ENCODE assay signal across 8 mouse cellular contexts in genomic region chr6:94773604-94774486, GRCm38 (mm10).
DNase-seq lines count a peak whose midpoint lies in the region; ATAC-seq and TF ChIP-seq lines count a peak whose summit lies in the region.

No protein-coding gene starts in this region.

- H3K36me3 ChIP-seq in heart, embryonic 15.5 days = no peaks in the 10 kb centered on the region
- no peaks in the 10 kb centered on the region for H3K36me3 ChIP-seq in embryonic facial prominence, embryonic 10.5 days (replicated peaks)
- H3K36me3 ChIP-seq in intestine, embryonic 14.5 days (ENCODE audit: control insufficient read depth, insufficient read depth, low read length) = no peaks in the 10 kb centered on the region
- H3K36me3 ChIP-seq in midbrain, postnatal 0 days (ENCODE audit: insufficient read depth, low read length) = no peaks in the 10 kb centered on the region

- DNase-seq in heart, postnatal 4 days = no peak
- DNase-seq in embryonic facial prominence, embryonic 10.5 days (ENCODE audit: low spot score) = peak; percentile 72
- peak; percentile 75 for DNase-seq in intestine, embryonic 14.5 days (ENCODE audit: low spot score)
- peak; percentile 47 for DNase-seq in midbrain, postnatal 0 days (ENCODE audit: low spot score)
- DNase-seq in layer of hippocampus, adult 18-20 months (ENCODE audit: low spot score in 2 of 2) = no peak
- no peak for DNase-seq in adrenal gland, adult 18-20 months (ENCODE audit: low spot score in 2 of 2)

- H3K4me1 ChIP-seq in heart, embryonic 15.5 days (replicated peaks) = peaks cover 29% of the 10 kb centered on the region
- peaks cover 37% of the 10 kb centered on the region for H3K4me1 ChIP-seq in embryonic facial prominence, embryonic 10.5 days
- peaks cover 22% of the 10 kb centered on the region for H3K4me1 ChIP-seq in intestine, embryonic 14.5 days (replicated peaks; ENCODE audit: control insufficient read depth, insufficient read depth, low read length)
- no peaks in the 10 kb centered on the region; the same call in 1 of the 2 replicates for H3K4me1 ChIP-seq in midbrain, postnatal 0 days (ENCODE audit: insufficient read depth, low read length)

- H3K4me2 ChIP-seq in heart, embryonic 15.5 days = peak overlapping the region; percentile 55
- H3K4me2 ChIP-seq in intestine, embryonic 14.5 days (ENCODE audit: low read length) = peak overlapping the region; percentile 49
- peak overlapping the region; percentile 49 for H3K4me2 ChIP-seq in midbrain, postnatal 0 days (ENCODE audit: low read depth, low read length, poor library complexity, severe bottlenecking)

- ATAC-seq in heart, embryonic 15.5 days (replicated peaks; ENCODE audit: insufficient number of reproducible peaks, insufficient read depth, low FRiP score, low read depth) = no peak
- ATAC-seq in intestine, embryonic 14.5 days (replicated peaks; ENCODE audit: low FRiP score, low TSS enrichment, low read depth) = 0 out of 2 replicates have a peak, but pooled peaks have one; percentile 43
- ATAC-seq in midbrain, postnatal 0 days (ENCODE audit: low FRiP score) = no peak; the same call in 1 of the 2 replicates
- no peak for ATAC-seq in erythroid progenitor cell, adult 5-6 weeks (replicated peaks; ENCODE audit: low FRiP score, poor library complexity, severe bottlenecking)

- peak overlapping the region; percentile 23; the same call in 1 of the 2 replicates for H3K9ac ChIP-seq in heart, embryonic 15.5 days
- 0 out of 2 replicates have a peak overlapping the region, but pooled peaks have one; percentile 8 for H3K9ac ChIP-seq in intestine, embryonic 14.5 days (ENCODE audit: low read length)
- peak overlapping the region; percentile 42 for H3K9ac ChIP-seq in midbrain, postnatal 0 days (replicated peaks; ENCODE audit: low read length, poor library complexity, severe bottlenecking)

- no peak for TF ChIP-seq CTCF in midbrain, postnatal 0 days (IDR thresholded peaks at IDR 0.05)

- H3K4me3 ChIP-seq in heart, embryonic 15.5 days = peak overlapping the region; percentile 22
- peak overlapping the region; percentile 46 for H3K4me3 ChIP-seq in embryonic facial prominence, embryonic 10.5 days
- peak overlapping the region; percentile 8; the same call in 1 of the 2 replicates for H3K4me3 ChIP-seq in intestine, embryonic 14.5 days (ENCODE audit: low read depth, low read length)
- peak overlapping the region; percentile 5; the same call in 1 of the 2 replicates for H3K4me3 ChIP-seq in midbrain, postnatal 0 days (ENCODE audit: low read depth, low read length)

- 7% methylated on average over 27 of the region's 27 CpGs for WGBS in heart, embryonic 15.5 days
- WGBS in embryonic facial prominence, embryonic 10.5 days = 5% methylated on average over 27 of the region's 27 CpGs
- 3% methylated on average over 27 of the region's 27 CpGs for WGBS in intestine, embryonic 14.5 days
- WGBS in midbrain, postnatal 0 days = 2% methylated on average over 27 of the region's 27 CpGs

- peak overlapping the region; percentile 47 for H3K27ac ChIP-seq in heart, embryonic 15.5 days
- H3K27ac ChIP-seq in embryonic facial prominence, embryonic 10.5 days (replicated peaks) = peak overlapping the region; percentile 88
- H3K27ac ChIP-seq in intestine, embryonic 14.5 days (ENCODE audit: low read depth) = peak overlapping the region; percentile 86
- peak overlapping the region; percentile 69 for H3K27ac ChIP-seq in midbrain, postnatal 0 days (ENCODE audit: low read depth, low read length)

- H3K27me3 ChIP-seq in heart, embryonic 15.5 days = peaks cover 4% of the 10 kb centered on the region; the same call in 1 of the 2 replicates
- H3K27me3 ChIP-seq in embryonic facial prominence, embryonic 10.5 days (replicated peaks; ENCODE audit: low read depth, poor library complexity, severe bottlenecking) = peaks cover 29% of the 10 kb centered on the region
- no peaks in the 10 kb centered on the region for H3K27me3 ChIP-seq in intestine, embryonic 14.5 days (replicated peaks; ENCODE audit: control insufficient read depth, insufficient read depth, low read length)
- H3K27me3 ChIP-seq in midbrain, postnatal 0 days (ENCODE audit: insufficient read depth, low read length) = no peaks in the 10 kb centered on the region

- H3K9me3 ChIP-seq in heart, embryonic 15.5 days (replicated peaks) = no peaks in the 10 kb centered on the region
- H3K9me3 ChIP-seq in embryonic facial prominence, embryonic 10.5 days = no peaks in the 10 kb centered on the region
- no peaks in the 10 kb centered on the region for H3K9me3 ChIP-seq in intestine, embryonic 14.5 days (ENCODE audit: control insufficient read depth, low read length)
- H3K9me3 ChIP-seq in midbrain, postnatal 0 days (ENCODE audit: low read length) = no peaks in the 10 kb centered on the region

Comparison
In these comparisons a context has a peak if more than half of its experiments do, and no peak if none do; other contexts are left out.
1. DNase-seq: peak in embryonic facial prominence, embryonic 10.5 days (single experiment), intestine, embryonic 14.5 days (single experiment) and midbrain, postnatal 0 days (single experiment); none in heart, postnatal 4 days (single experiment), layer of hippocampus, adult 18-20 months (0 of 2) and adrenal gland, adult 18-20 months (0 of 2).
2. Peak in every context shown above with its lines, with median percentiles within 50 percentile points of each other: H3K27ac ChIP-seq, H3K4me2 ChIP-seq, H3K4me3 ChIP-seq and H3K9ac ChIP-seq.